Comparison of ENCODE assay signal across 29 mouse cellular contexts in genomic region chr10:21916301-21917071, GRCm38 (mm10). TPM values are rescaled to one million over a fixed set of nuclear protein-coding genes. Genes with fewer than 3 reads are reported as not detected.
A peak's percentile ranks its signal among the peaks of the same experiment; 100 is the strongest.
DNase-seq lines count a peak whose midpoint lies in the region; ATAC-seq and TF ChIP-seq lines count a peak whose summit lies in the region.
"Had no signal": no experiment of that assay in that cellular context is flagged by ENCODE, and none has a peak within 500 bp of the region (broad histone marks: within the 10 kb centered on the region; RNA-seq: fewer than 3 reads in every experiment).

No protein-coding gene starts in this region.

- TF ChIP-seq CTCF in layer of hippocampus, adult 2 months (conservative IDR thresholded peaks at IDR 0.05) = no peak
- TF ChIP-seq CTCF in liver, adult 2 months (IDR thresholded peaks at IDR 0.05; ENCODE audit: low read depth, low read length) = no peak
- no peak for TF ChIP-seq CTCF in liver, postnatal 0 days (IDR thresholded peaks at IDR 0.05; ENCODE audit: low read depth)

- no peaks in the 10 kb centered on the region for H3K27me3 ChIP-seq in liver, adult 2 months (ENCODE audit: control insufficient read depth, insufficient read depth, low read length)
- H3K27me3 ChIP-seq in liver, postnatal 0 days (ENCODE audit: insufficient read depth, low read length) = no peaks in the 10 kb centered on the region
- H3K27me3 ChIP-seq: CH12.LX; embryonic facial prominence, embryonic 15.5 days; forebrain, embryonic 12.5 days; forebrain, embryonic 15.5 days; heart, embryonic 12.5 days; heart, embryonic 15.5 days; hindbrain, embryonic 12.5 days; hindbrain, embryonic 15.5 days; Patski had no signal

- 76% methylated on average over 11 of the region's 11 CpGs for WGBS in liver, adult 2 months
- 76% methylated on average over 11 of the region's 11 CpGs for WGBS in liver, postnatal 0 days (ENCODE audit: insufficient replicate concordance)

- H3K4me3 ChIP-seq in layer of hippocampus, adult 2 months = no peak overlapping the region
- no peak overlapping the region for H3K4me3 ChIP-seq in liver, adult 2 months (ENCODE audit: insufficient read depth, low read depth, low read length)
- H3K4me3 ChIP-seq in liver, postnatal 0 days (ENCODE audit: low read depth, low read length) = no peak overlapping the region
- H3K4me3 ChIP-seq: embryonic facial prominence, embryonic 12.5 days; embryonic facial prominence, embryonic 15.5 days; forebrain, embryonic 12.5 days; forebrain, embryonic 15.5 days; heart, adult 2 months; heart, embryonic 12.5 days; heart, embryonic 15.5 days; hindbrain, embryonic 12.5 days; hindbrain, embryonic 15.5 days had no signal

- no peak overlapping the region for H3K9ac ChIP-seq in liver, adult 2 months (ENCODE audit: low read depth, low read length)
- no peak overlapping the region for H3K9ac ChIP-seq in liver, postnatal 0 days (replicated peaks)
- H3K9ac ChIP-seq: embryonic facial prominence, embryonic 12.5 days; embryonic facial prominence, embryonic 15.5 days; forebrain, embryonic 12.5 days; forebrain, embryonic 15.5 days; heart, embryonic 12.5 days; heart, embryonic 15.5 days; hindbrain, embryonic 12.5 days; hindbrain, embryonic 15.5 days had no signal

- no peak for DNase-seq in frontal cortex, postnatal 25 days (ENCODE audit: low spot score in 2 of 2)
- no peak for DNase-seq in layer of hippocampus, adult 2 months (ENCODE audit: low spot score in 2 of 2)
- no peak for DNase-seq in layer of hippocampus, adult 9-11 months
- peak; percentile 72 for DNase-seq in liver, adult 2 months (ENCODE audit: extremely low read depth, low read depth, low spot score)
- DNase-seq in liver, postnatal 0 days = no peak
- DNase-seq in cerebellum, postnatal 36 days = no peak
- DNase-seq: adrenal gland, postnatal 10 days; adrenal gland, postnatal 36 days; B cell, adult 2 months; cerebellum, adult 11 months; cerebellum, adult 2 months; cerebellum, adult 9-11 months; gastrocnemius, postnatal 25 days; heart, adult 2 months; heart, postnatal 10 days; heart, postnatal 36 days had no signal

- H3K4me1 ChIP-seq in liver, adult 2 months (ENCODE audit: control insufficient read depth, insufficient read depth, low read length) = no peaks in the 10 kb centered on the region
- H3K4me1 ChIP-seq in liver, postnatal 0 days (ENCODE audit: insufficient read depth) = no peaks in the 10 kb centered on the region
- H3K4me1 ChIP-seq: embryonic facial prominence, embryonic 12.5 days; forebrain, embryonic 12.5 days; forebrain, embryonic 15.5 days; heart, embryonic 15.5 days; hindbrain, embryonic 12.5 days had no signal

- TF ChIP-seq POLR2A in liver, adult 2 months (IDR thresholded peaks at IDR 0.05; ENCODE audit: extremely low read depth, insufficient read depth, low read length) = no peak

- no peaks in the 10 kb centered on the region for H3K36me3 ChIP-seq in liver, adult 2 months (ENCODE audit: control insufficient read depth, insufficient read depth, low read length)
- no peaks in the 10 kb centered on the region for H3K36me3 ChIP-seq in liver, postnatal 0 days (replicated peaks; ENCODE audit: insufficient read depth, low read length)
- H3K36me3 ChIP-seq: embryonic facial prominence, embryonic 12.5 days; embryonic facial prominence, embryonic 15.5 days; forebrain, embryonic 12.5 days; forebrain, embryonic 15.5 days; G1E; heart, embryonic 12.5 days; heart, embryonic 15.5 days; hindbrain, embryonic 12.5 days; hindbrain, embryonic 15.5 days had no signal

- peak overlapping the region; percentile 49 for H3K27ac ChIP-seq in layer of hippocampus, adult 2 months
- H3K27ac ChIP-seq in liver, adult 2 months (replicated peaks; ENCODE audit: insufficient read depth, low read depth, low read length) = no peak overlapping the region
- H3K27ac ChIP-seq in liver, postnatal 0 days (ENCODE audit: low read depth) = no peak overlapping the region
- H3K27ac ChIP-seq: embryonic facial prominence, embryonic 12.5 days; embryonic facial prominence, embryonic 15.5 days; forebrain, embryonic 12.5 days; forebrain, embryonic 15.5 days; heart, adult 2 months; heart, embryonic 15.5 days; hindbrain, embryonic 12.5 days; hindbrain, embryonic 15.5 days had no signal

- H3K4me2 ChIP-seq in liver, postnatal 0 days (ENCODE audit: low read depth, low read length) = no peak overlapping the region
- H3K4me2 ChIP-seq: embryonic facial prominence, embryonic 12.5 days; embryonic facial prominence, embryonic 15.5 days; forebrain, embryonic 12.5 days; forebrain, embryonic 15.5 days; heart, embryonic 12.5 days; heart, embryonic 15.5 days; hindbrain, embryonic 12.5 days; hindbrain, embryonic 15.5 days had no signal

- H3K9me3 ChIP-seq in liver, postnatal 0 days (ENCODE audit: low read length) = no peaks in the 10 kb centered on the region
- H3K9me3 ChIP-seq: embryonic facial prominence, embryonic 12.5 days; embryonic facial prominence, embryonic 15.5 days; forebrain, embryonic 12.5 days; forebrain, embryonic 15.5 days; G1E; heart, embryonic 12.5 days; heart, embryonic 15.5 days; hindbrain, embryonic 12.5 days; hindbrain, embryonic 15.5 days had no signal

- ATAC-seq in frontal cortex, adult (ENCODE audit: low TSS enrichment) = peak; percentile 89
- ATAC-seq in liver, postnatal 0 days = no peak
- ATAC-seq: forebrain, embryonic 15.5 days; intestine, postnatal 0 days; Patski had no signal

- no peaks in the 10 kb centered on the region for H3K79me2 ChIP-seq in liver, adult 2 months (ENCODE audit: control insufficient read depth, insufficient read depth, low read length)

- TF ChIP-seq EP300 in liver, postnatal 0 days (IDR thresholded peaks at IDR 0.05; ENCODE audit: low read depth) = no peak

RNA-seq across cellular contexts. Expression of gene Sgk1, which starts 34.5 kb away (rescaled TPM):
- 100 to 1,000 TPM in 1 of 2 experiments, 10 to 100 TPM in 1; 97.7 to 103 TPM for total RNA-seq in layer of hippocampus, adult 2 months (2021)
- total RNA-seq in liver, adult 2 months (2014; rRNA removed) = 20.9 and 27.4 TPM in 2 replicates
- 8.9 and 9.1 TPM in 2 replicates for polyA plus RNA-seq in liver, adult 2 months (2012; rRNA removed)
- 20.6 and 21.7 TPM in 2 replicates for polyA plus RNA-seq in liver, postnatal 0 days (2015; fragmentation: Nextera tagmentation; extraction: Ambion mirVana)
